Mouse (Mus musculus) forebrain, embryonic 15.5 days (tissue): ENCODE measurements around the gene Papln. TPM values are rescaled to one million over a fixed set of nuclear protein-coding genes. Genes with fewer than 3 reads are reported as not detected.

Source experiments
- polyA plus RNA-seq: library from polyadenylated mRNA; unstranded; fragments of >200 nt; fragmentation: Nextera tagmentation; extraction: Ambion mirVana; gene quantifications from 2 replicates; pipeline ENCODE4 v1.2.1, GENCODE M21; 2015

The Papln gene
- polyA plus RNA-seq, 1 experiment from 2014 or later, result 0.20 TPM

Other genes starting within 250 kb of the Papln start
- 47.6 and 48.4 TPM in 2 replicates for gene Dcaf4, start 243.2 kb upstream of the Papln start, polyA plus RNA-seq
- gene Zfyve1, start 166.4 kb upstream of the Papln start, polyA plus RNA-seq, result 33.5 and 35.2 TPM in 2 replicates
- 259 and 274 TPM in 2 replicates for gene Rbm25, start 132.4 kb upstream of the Papln start, polyA plus RNA-seq
- 65.8 and 67.4 TPM in 2 replicates for gene Psen1, start 75.5 kb upstream of the Papln start, polyA plus RNA-seq
- gene Numb, start 158.3 kb downstream of the Papln start, polyA plus RNA-seq, result 16.4 and 18.6 TPM in 2 replicates
- 13.0 and 13.7 TPM in 2 replicates for gene Riox1, start 187.0 kb downstream of the Papln start, polyA plus RNA-seq
- not detected in 2 replicates for gene Heatr4, start 221.2 kb downstream of the Papln start, polyA plus RNA-seq
- 11.3 and 12.4 TPM in 2 replicates for gene Acot2, start 224.2 kb downstream of the Papln start, polyA plus RNA-seq
- 74.0 and 86.6 TPM in 2 replicates for gene Acot1, start 245.9 kb downstream of the Papln start, polyA plus RNA-seq